8 mouse cellular contexts compared by ENCODE assay signal in the genomic region with DNA sequence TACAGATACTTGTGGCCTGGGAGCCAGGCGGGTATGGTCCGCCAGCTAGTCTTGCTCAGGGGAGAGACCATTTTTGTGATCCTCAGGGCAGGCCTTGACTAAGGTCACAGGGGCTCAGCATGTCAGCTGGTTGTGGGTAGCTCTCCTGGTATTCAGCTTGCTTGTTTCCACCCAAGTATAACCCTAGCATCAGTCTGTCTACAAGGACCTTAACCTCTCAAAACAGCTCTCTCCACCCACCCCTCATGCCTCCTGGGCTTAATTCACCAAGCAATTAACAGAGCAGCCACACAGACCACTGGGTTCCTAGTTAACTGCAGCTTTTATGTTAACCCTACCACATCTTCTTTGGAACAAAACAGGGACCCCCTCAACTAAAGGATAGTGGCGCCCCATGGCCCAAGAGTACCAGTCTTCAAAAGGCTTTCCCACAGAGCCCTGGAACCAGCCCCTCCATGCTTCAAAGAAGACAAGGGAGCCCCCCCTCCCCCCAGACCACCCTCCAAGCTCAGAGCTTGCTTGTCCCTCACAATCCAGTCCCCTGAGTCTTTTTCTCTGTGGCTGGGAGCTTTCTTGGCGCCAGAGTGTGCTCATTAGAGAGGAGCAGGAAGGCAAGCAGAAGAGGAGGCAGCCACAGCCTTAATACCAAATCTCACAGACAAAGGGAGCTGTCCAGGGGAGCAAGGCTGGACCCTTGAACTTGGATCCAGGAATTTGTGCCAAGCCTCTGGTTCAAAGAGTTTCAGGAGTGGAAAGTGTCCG. TPM values are rescaled to one million over a fixed set of nuclear protein-coding genes. Genes with fewer than 3 reads are reported as not detected.
DNase-seq lines count a peak whose midpoint lies in the region; ATAC-seq and TF ChIP-seq lines count a peak whose summit lies in the region.

No protein-coding gene starts in this region.

- H3K27me3 ChIP-seq in heart, postnatal 0 days (ENCODE audit: control insufficient read depth, insufficient read depth, low read length) = no peaks in the 10 kb centered on the region
- no peaks in the 10 kb centered on the region for H3K27me3 ChIP-seq in stomach, embryonic 16.5 days (ENCODE audit: control insufficient read depth, insufficient read depth, low read length)

- no peak overlapping the region for H3K4me3 ChIP-seq in heart, postnatal 0 days (ENCODE audit: low read depth, low read length)
- no peak overlapping the region for H3K4me3 ChIP-seq in stomach, embryonic 16.5 days (replicated peaks; ENCODE audit: low read length)

- no peak for TF ChIP-seq CTCF in heart, postnatal 0 days (IDR thresholded peaks at IDR 0.05; ENCODE audit: low read depth)

- no peaks in the 10 kb centered on the region for H3K36me3 ChIP-seq in heart, postnatal 0 days (replicated peaks; ENCODE audit: control insufficient read depth, insufficient read depth, low read length)
- no peaks in the 10 kb centered on the region for H3K36me3 ChIP-seq in stomach, embryonic 16.5 days (ENCODE audit: control insufficient read depth, insufficient read depth, low read length)

- H3K9ac ChIP-seq in heart, postnatal 0 days (replicated peaks; ENCODE audit: low read depth, low read length) = no peak overlapping the region; the same call in 1 of the 2 replicates
- no peak overlapping the region for H3K9ac ChIP-seq in stomach, embryonic 16.5 days (ENCODE audit: low read length)

- no peaks in the 10 kb centered on the region for H3K9me3 ChIP-seq in heart, postnatal 0 days (replicated peaks; ENCODE audit: control insufficient read depth, low read length)
- H3K9me3 ChIP-seq in stomach, embryonic 16.5 days (replicated peaks; ENCODE audit: control insufficient read depth, low read length) = no peaks in the 10 kb centered on the region

- intact Hi-C loops in gastrocnemius, postnatal 36 days (cut with DNase I) = loop anchor here (2.0 kb wide), 1 partner anchor 47 kb away; no protein-coding TSS in a partner anchor

- no peak overlapping the region for H3K4me2 ChIP-seq in heart, postnatal 0 days (ENCODE audit: low read depth, low read length)
- H3K4me2 ChIP-seq in stomach, embryonic 16.5 days (ENCODE audit: low read depth, low read length) = no peak overlapping the region

- peak; percentile 67 to 76 for DNase-seq in right cerebral cortex, postnatal 10 days (ENCODE audit: low spot score in 2 of 2)
- DNase-seq in right cerebral cortex, postnatal 36 days (ENCODE audit: low spot score in 2 of 2) = no peak
- DNase-seq in heart, postnatal 0 days (ENCODE audit: low spot score) = no peak
- peak; percentile 38 to 63 for DNase-seq in kidney, postnatal 4 days
- DNase-seq in ovary, postnatal 36 days (ENCODE audit: low spot score) = no peak
- DNase-seq in gastrocnemius, postnatal 36 days = no peak
- no peak for DNase-seq in layer of hippocampus, adult 9-10 months (ENCODE audit: low spot score)

- H3K4me1 ChIP-seq in heart, postnatal 0 days (ENCODE audit: control insufficient read depth, insufficient read depth) = peaks cover 66% of the 10 kb centered on the region
- peaks cover 62% of the 10 kb centered on the region for H3K4me1 ChIP-seq in stomach, embryonic 16.5 days (ENCODE audit: control insufficient read depth, insufficient read depth, low read length)

- no peak for TF ChIP-seq EP300 in heart, postnatal 0 days (IDR thresholded peaks at IDR 0.05; ENCODE audit: low read depth)

- no peak for ATAC-seq in heart, postnatal 0 days (ENCODE audit: insufficient read depth, low read depth)
- no peak for ATAC-seq in stomach, embryonic 16.5 days (ENCODE audit: insufficient read depth, low FRiP score)

- peak overlapping the region; percentile 90 for H3K27ac ChIP-seq in heart, postnatal 0 days (ENCODE audit: low read depth)
- H3K27ac ChIP-seq in stomach, embryonic 16.5 days (ENCODE audit: low read length) = peak overlapping the region; percentile 39

- WGBS in heart, postnatal 0 days = 57% methylated on average over 5 of the region's 5 CpGs
- WGBS in stomach, embryonic 16.5 days = 53% methylated on average over 5 of the region's 5 CpGs

RNA-seq across cellular contexts. Expression of gene Pbx1, which starts 48.1 kb away (rescaled TPM):
- 31.3 and 42.9 TPM in 2 replicates for total RNA-seq in heart, postnatal 0 days (2014; rRNA removed; ENCODE audit: low replicate concordance)
- 15.7 and 17.1 TPM in 2 replicates for polyA plus RNA-seq in heart, postnatal 0 days (2015; fragmentation: Nextera tagmentation; extraction: Ambion mirVana)
- 32.4 and 35.6 TPM in 2 replicates for polyA plus RNA-seq in stomach, embryonic 16.5 days (2015; fragmentation: Nextera tagmentation; extraction: Ambion mirVana)
- total RNA-seq in gastrocnemius, postnatal 36 days (2021) = 10 to 100 TPM; 15.1 to 17.7 TPM

Comparison
In these comparisons a context has a peak if more than half of its experiments do, and no peak if none do; other contexts are left out.
1. DNase-seq: peak in right cerebral cortex, postnatal 10 days (2 of 2) and kidney, postnatal 4 days (2 of 2); none in right cerebral cortex, postnatal 36 days (0 of 2), heart, postnatal 0 days (single experiment), ovary, postnatal 36 days (single experiment), gastrocnemius, postnatal 36 days (0 of 2) and layer of hippocampus, adult 9-10 months (single experiment).